Mouse (Mus musculus) stomach, embryonic 15.5 days (tissue): Measurements from ENCODE around the gene Zfp367. TPM values are rescaled to one million over a fixed set of nuclear protein-coding genes. Genes with fewer than 3 reads are reported as not detected.
A peak's percentile ranks its signal among the peaks of the same experiment; 100 is the strongest.

ENCODE experiments used
- ATAC-seq: fragments of 200-750 bp; cut with Nextera tagmentation; 2 replicates; pipeline ENCODE4 v1.8.0; 2017; ENCODE audit warnings: low read depth, moderate number of reproducible peaks, moderate TSS enrichment; ENCODE audit not compliant: insufficient read depth, low FRiP score
- H3K27ac ChIP-seq: fragments of 300-500 bp; sonication (generic); 2 replicates; pipeline ENCODE4 v1.5.1; 2015; ENCODE audit warnings: mild to moderate bottlenecking, inconsistent platforms
- H3K27me3 ChIP-seq: fragments of 300-500 bp; sonication (generic); replicated peaks from 2 replicates; pipeline ENCODE4 v1.6.1; 2015; ENCODE audit warnings: inconsistent platforms
- H3K36me3 ChIP-seq: fragments of 300-500 bp; sonication (generic); 2 replicates; pipeline ENCODE4 v1.6.1; 2015; ENCODE audit warnings: inconsistent platforms
- H3K4me1 ChIP-seq: fragments of 300-500 bp; sonication (generic); 2 replicates; pipeline ENCODE4 v1.6.1; 2015; ENCODE audit warnings: inconsistent platforms
- H3K4me2 ChIP-seq: fragments of 300-500 bp; sonication (generic); 2 replicates; pipeline ENCODE4 v1.6.1; 2015; ENCODE audit warnings: mild to moderate bottlenecking, inconsistent platforms
- H3K4me3 ChIP-seq: fragments of 300-500 bp; sonication (generic); replicated peaks from 2 replicates; pipeline ENCODE4 v1.5.1; 2015; ENCODE audit warnings: inconsistent platforms
- H3K9ac ChIP-seq: fragments of 300-500 bp; sonication (generic); 2 replicates; pipeline ENCODE4 v1.6.1; 2015; ENCODE audit warnings: inconsistent platforms
- H3K9me3 ChIP-seq: fragments of 300-500 bp; sonication (generic); 2 replicates; pipeline ENCODE4 v1.6.1; 2016; ENCODE audit warnings: inconsistent platforms
- WGBS: fragments of 180-500 bp; shearing (Covaris S2); methylation state at CpG from one replicate; pipeline ENCODE4 v1.1.7; 2015; 5-methylcytosine and 5-hydroxymethylcytosine counted together
- polyA plus RNA-seq: library from polyadenylated mRNA; unstranded; fragments of >200 nt; fragmentation: Nextera tagmentation; extraction: Ambion mirVana; gene quantifications from 2 replicates; pipeline ENCODE4 v1.2.1, GENCODE M21; 2015

Gene Zfp367
- polyA plus RNA-seq, 1 experiment from 2014 or later: 23.9 TPM

DNA sequence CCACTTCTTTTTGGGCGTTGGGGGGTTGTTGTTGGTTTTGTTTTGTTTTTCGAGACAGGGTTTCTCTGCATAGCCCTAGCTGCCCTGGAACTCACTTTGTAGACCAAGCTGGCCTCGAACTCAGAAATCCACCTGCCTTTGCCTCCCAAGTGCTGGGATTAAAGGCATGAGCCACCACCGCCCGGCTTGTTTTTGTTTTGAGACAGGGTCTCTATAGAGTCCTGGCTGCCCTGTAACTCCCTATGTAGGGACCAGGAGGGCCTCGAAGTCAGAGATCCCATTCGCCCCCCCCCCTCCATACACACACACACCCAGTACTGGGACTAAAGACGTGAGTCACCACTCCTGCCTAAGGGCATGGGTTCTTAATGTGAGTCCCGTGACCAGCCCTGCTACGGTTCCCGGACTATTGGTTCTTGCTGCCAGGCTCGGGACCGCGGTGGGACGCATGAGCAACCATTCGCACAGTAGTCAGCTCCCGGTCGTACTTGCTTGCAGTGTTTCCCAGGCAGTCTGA, 807 bp upstream of the Zfp367 start:
- peak overlapping the region; percentile 63 for H3K27ac ChIP-seq
- H3K9ac ChIP-seq: peak overlapping the region; percentile 20; the same call in 1 of the 2 replicates
- peak overlapping the region; percentile 85 for H3K4me2 ChIP-seq
- H3K4me3 ChIP-seq: peak overlapping the region; percentile 96
- WGBS: 1% methylated on average over 18 of the region's 18 CpGs
- H3K36me3 ChIP-seq: no peaks in the 10 kb centered on the region
- peaks cover 9% of the 10 kb centered on the region for H3K4me1 ChIP-seq
- peak; percentile 34 for ATAC-seq
- H3K27me3 ChIP-seq: no peaks in the 10 kb centered on the region
- H3K9me3 ChIP-seq: no peaks in the 10 kb centered on the region

DNA sequence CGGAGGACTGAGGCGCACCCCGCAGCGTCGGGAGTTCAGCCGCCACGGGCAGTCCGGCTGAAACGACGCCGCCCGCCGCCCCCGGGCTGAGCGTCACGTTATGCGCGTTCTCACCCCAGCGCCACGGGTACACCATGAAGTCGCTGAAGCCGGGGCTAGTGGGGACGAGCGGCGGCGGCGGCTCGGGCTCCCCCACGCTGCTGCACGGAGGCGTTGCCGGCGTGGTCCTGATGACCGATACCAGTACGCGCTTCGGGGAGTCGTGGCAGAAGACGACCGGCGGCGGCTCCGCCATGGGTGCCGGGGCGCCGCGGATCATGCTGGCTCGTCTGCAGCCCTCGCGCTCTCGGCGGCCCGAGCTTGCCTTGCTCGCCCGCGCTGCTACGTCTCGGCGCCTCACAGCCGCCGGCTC, 325 bp downstream of the Zfp367 start:
- Histone ChIP-seq H3K27ac (peak overlapping the region; percentile 91), H3K9me3 (no peaks in the 10 kb centered on the region), H3K27me3 (no peaks in the 10 kb centered on the region), H3K4me3 (peak overlapping the region; percentile 96), H3K4me1 (peaks cover 9% of the 10 kb centered on the region), H3K4me2 (peak overlapping the region; percentile 85), H3K36me3 (no peaks in the 10 kb centered on the region), H3K9ac (peak overlapping the region; percentile 80)
- ATAC-seq: no peak
- WGBS: under 1% methylated on average over 52 of the region's 61 CpGs

DNA sequence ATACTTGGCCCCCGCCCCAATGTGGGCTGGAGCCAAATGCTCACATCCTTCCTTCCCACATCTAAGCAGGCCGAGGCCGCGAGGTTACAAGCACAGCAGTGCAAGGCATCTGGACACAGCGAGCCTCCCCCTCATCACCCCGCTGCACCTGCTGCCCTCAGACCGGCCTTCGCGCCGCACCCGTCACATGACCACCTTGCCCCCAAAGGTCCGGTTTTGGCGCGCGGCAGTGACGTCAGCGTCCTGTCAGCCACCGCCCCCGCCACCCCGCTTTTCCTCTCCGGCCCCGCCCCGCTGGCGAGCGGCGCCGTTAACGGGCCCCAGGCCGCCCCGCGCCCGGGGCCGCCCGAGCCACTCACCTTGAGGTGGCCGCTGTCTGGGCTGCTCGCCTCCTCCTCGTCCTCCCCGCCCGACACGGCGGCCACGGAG, 747 bp downstream of the Zfp367 start:
- peak overlapping the region; percentile 85 for H3K4me2 ChIP-seq
- WGBS: 0% methylated on average over 38 of the region's 42 CpGs
- no peaks in the 10 kb centered on the region for H3K36me3 ChIP-seq
- H3K27me3 ChIP-seq: no peaks in the 10 kb centered on the region
- H3K4me1 ChIP-seq: peaks cover 9% of the 10 kb centered on the region
- peak overlapping the region; percentile 80 for H3K9ac ChIP-seq
- H3K9me3 ChIP-seq: no peaks in the 10 kb centered on the region
- H3K27ac ChIP-seq: peak overlapping the region; percentile 91
- ATAC-seq: peak; percentile 11; the same call in 1 of the 2 replicates
- peak overlapping the region; percentile 96 for H3K4me3 ChIP-seq

DNA sequence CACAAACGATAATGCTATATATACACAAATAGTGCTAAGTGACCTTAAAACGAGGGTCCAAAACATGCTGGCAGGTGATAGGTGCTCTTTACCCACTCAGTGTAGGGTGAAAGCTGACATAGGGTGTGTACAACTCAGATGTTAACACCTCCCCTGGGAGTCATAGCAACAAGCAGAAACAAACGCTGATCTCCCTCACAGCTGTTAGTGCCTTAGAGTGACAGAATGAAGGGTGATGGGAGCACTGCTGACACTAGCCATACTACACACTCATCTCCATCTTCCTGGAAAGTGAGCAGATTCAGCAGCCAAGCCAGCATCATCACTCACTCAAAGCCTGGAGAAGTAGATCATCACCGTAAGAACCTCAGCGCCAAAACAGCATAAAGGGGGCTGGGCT, 2.9 kb downstream of the Zfp367 start:
- ATAC-seq: no peak
- H3K27ac ChIP-seq: no peak overlapping the region
- peaks cover 9% of the 10 kb centered on the region for H3K4me1 ChIP-seq
- H3K9me3 ChIP-seq: no peaks in the 10 kb centered on the region
- H3K4me3 ChIP-seq: no peak overlapping the region
- no peaks in the 10 kb centered on the region for H3K36me3 ChIP-seq
- no peaks in the 10 kb centered on the region for H3K27me3 ChIP-seq
- H3K4me2 ChIP-seq: 0 out of 2 replicates have a peak overlapping the region, but pooled peaks have one; percentile 1
- H3K9ac ChIP-seq: no peak overlapping the region
- 61% methylated on average over 5 of the region's 5 CpGs for WGBS

DNA sequence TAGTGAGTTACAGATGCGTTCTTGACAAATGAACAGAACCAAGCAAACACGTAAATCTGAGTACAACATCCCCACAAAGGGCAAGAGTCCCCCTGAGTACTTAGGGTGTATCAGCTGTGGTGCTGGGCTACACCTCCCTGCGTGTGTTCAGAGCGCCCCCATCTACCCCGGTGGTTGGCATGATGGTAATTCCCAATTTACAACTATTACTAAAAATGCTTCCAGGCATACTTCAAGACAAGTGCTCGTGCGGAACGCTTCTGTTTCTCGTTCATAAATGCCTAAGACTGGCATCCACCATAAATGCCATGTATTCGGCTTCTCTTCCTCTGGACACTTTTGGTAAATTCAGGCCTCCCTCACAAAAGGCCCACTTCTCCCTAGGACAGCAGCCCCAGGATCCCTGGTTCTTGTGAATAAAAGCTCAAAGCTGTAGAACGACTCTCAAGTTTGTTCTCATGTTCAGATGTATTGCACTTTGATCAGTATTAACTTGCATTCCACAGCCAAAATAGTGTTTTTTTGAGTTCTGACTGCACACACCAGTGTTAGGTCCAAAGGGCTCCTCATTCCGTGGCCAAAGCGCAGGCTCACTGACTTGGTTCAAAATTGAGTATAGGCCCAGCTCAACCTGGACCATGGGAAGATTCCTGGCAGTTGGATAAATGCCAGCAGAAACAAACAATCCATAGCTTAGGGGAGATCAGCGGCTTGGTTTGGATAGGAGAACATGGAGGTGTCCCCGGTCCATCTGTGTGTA, 23.2 kb downstream of the Zfp367 start:
- no peaks in the 10 kb centered on the region for H3K9me3 ChIP-seq
- H3K9ac ChIP-seq: no peak overlapping the region
- 0 out of 2 replicates have a peak, but pooled peaks cover 4% of the 10 kb centered on the region for H3K36me3 ChIP-seq
- H3K4me3 ChIP-seq: peak overlapping the region; percentile 67
- peak; percentile 72 for ATAC-seq
- peak overlapping the region; percentile 67 for H3K27ac ChIP-seq
- H3K4me2 ChIP-seq: peak overlapping the region; percentile 83
- 0 out of 2 replicates have a peak, but pooled peaks cover 4% of the 10 kb centered on the region for H3K4me1 ChIP-seq
- no peaks in the 10 kb centered on the region for H3K27me3 ChIP-seq
- WGBS: 39% methylated on average over 15 of the region's 15 CpGs

DNA sequence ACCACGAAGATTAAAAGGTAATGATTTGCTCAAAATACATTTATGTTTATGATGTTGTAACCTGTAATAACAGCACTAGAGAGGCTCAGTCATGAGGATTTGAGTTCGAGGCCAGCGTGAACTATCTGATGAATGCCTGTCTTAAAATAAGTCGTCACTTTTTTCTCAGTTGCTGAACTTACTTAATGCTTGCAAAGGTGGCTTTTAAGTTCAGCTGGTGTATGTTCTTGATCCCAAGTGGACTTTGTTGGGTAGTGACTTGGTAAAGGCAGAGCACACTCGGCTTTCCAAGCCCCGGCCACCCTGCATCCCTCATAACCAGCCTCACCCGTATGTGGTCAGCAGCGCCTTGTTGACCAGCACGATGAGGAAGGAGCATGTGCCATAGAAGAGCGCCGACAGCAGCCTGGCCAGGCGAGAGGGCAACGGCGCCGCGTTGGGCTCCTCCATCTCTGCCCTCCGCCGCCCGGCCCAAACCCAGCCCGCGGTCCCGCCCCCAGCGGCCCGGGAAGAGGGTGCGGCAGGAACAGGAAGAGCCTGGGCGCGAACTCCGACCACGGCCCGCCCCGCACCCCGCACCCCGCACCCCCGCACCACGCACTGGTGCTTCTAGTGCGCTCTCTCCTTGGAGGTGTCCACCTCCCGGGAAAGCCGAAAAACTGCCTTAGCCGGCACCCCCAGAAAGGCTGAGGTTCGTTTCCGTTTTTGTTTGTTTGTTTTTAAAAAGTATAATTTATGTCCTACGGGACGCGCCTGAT, 24.0 kb downstream of the Zfp367 start, which contains the start of gene Slc35d2:
Gene Slc35d2 (minus strand): TSS at position 511 of the 758 bp plus-strand sequence.
- no peaks in the 10 kb centered on the region for H3K27me3 ChIP-seq
- peak within 1 kb of the TSS; percentile 67 for H3K4me3 ChIP-seq
- H3K4me2 ChIP-seq: peak within 1 kb of the TSS; percentile 83
- 0 out of 2 replicates have a peak, but pooled peaks cover 3% of the 10 kb centered on the region for H3K36me3 ChIP-seq
- H3K9me3 ChIP-seq: no peaks in the 10 kb centered on the region
- ATAC-seq: peak; percentile 92
- peak within 1 kb of the TSS; percentile 67 for H3K27ac ChIP-seq
- peak within 1 kb of the TSS; percentile 46 for H3K9ac ChIP-seq
- 7% methylated on average over 44 of the region's 44 CpGs for WGBS
- H3K4me1 ChIP-seq: 0 out of 2 replicates have a peak, but pooled peaks cover 4% of the 10 kb centered on the region

DNA sequence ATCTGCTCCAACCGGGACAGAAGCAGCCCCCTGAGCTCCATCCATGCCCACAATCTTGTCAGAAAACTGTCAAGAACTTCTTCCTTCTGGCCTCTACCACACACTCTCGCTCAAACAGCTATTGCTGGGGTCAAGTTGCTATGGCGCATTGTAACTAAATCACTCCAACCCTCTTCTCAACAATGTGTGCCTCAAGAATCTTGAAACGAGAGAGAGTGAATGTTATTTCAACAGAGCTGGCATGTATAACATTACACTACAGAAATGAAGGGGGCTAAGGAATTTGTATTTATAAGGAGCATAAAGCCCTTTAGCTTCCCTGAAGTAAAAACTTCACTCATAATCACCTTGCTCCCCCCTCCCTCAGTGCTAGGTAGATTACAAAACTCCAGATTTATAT, 26.7 kb downstream of the Zfp367 start:
- Histone ChIP-seq H3K4me3 (no peak overlapping the region), H3K4me1 (0 out of 2 replicates have a peak, but pooled peaks cover 4% of the 10 kb centered on the region), H3K9ac (no peak overlapping the region), H3K36me3 (no peaks in the 10 kb centered on the region), H3K27ac (no peak overlapping the region), H3K9me3 (no peaks in the 10 kb centered on the region), H3K4me2 (no peak overlapping the region), H3K27me3 (no peaks in the 10 kb centered on the region)
- 66% methylated on average over 4 of the region's 4 CpGs for WGBS
- no peak for ATAC-seq

DNA sequence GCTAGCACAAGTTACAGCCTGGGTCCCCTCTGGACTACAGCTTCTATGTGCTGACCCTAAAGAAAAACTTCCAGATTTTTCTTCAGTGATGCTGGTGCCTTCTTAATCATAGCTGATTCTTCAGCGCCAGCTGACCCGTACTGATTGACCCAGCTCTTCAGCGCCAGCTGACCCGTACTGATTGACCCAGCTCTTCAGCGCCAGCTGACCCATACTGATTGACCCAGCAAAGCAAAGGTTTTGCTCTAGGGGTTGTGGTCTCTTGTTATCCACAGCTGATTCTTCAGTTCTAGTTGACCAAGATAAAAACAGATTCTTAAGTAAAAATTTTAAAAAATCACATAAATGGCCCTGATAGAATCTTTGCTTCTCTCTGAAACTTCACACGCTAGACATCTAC, 28.1 kb downstream of the Zfp367 start:
- Histone ChIP-seq H3K27me3 (no peaks in the 10 kb centered on the region), H3K27ac (no peak overlapping the region), H3K9me3 (no peaks in the 10 kb centered on the region), H3K4me3 (no peak overlapping the region), H3K4me2 (no peak overlapping the region), H3K9ac (no peak overlapping the region), H3K36me3 (no peaks in the 10 kb centered on the region), H3K4me1 (0 out of 2 replicates have a peak, but pooled peaks cover 2% of the 10 kb centered on the region)
- 92% methylated on average over 6 of the region's 6 CpGs for WGBS
- ATAC-seq: no peak

DNA sequence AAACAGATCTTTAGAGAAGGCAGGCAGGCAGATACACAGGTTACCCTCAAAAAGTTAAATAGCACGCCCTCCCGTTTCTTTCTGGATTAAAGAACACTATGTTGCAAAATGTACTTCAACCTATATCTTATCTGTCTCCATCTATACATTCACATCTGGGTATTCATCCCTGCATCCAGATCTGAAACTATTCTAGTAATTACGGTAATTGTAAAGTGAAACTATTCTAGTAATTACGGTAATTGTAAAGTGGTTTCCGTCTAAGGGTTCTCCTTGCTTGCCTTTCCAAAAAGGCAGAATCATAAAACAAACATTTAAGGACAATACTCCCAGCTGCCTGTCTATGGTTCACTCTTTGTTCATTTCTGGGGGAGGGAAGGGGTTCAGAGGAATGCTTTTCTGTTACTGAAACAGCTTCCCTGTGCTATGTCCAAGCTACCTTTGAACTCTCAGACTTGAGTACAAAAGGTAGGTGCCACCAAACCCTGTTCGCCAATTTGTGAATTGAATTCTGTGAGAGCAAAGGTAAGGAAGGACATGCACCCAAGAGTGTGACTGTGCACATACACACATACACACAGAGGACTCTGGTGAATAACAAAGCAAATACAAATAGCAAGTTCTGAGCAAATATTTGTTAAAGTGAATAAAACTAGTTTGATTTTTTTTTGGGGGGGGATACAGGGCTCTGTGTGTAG, 29.4 kb downstream of the Zfp367 start:
- no peaks in the 10 kb centered on the region for H3K9me3 ChIP-seq
- WGBS: 32% methylated on average over 6 of the region's 6 CpGs
- no peaks in the 10 kb centered on the region for H3K27me3 ChIP-seq

DNA sequence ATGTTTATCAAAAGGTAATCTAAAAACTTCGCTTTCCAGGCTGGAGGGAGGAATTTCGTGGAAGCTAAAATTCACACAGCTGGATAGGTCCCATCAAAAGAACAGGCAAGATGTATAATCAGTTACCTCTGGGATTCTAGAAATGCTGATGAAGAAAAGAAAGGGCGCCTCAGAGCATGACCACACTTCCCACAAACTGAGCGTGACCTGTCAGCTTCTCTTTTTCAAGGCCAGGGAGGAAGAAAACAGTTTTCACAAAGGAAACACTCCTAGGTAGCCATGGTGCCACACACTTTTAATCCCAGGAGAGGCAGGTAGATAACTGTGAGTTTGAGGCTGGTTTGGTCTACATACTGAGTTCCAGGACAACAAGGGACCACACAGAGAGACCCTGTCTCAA, 32.2 kb downstream of the Zfp367 start:
- H3K9me3 ChIP-seq: no peaks in the 10 kb centered on the region
- WGBS: 53% methylated on average over 4 of the region's 4 CpGs
- no peaks in the 10 kb centered on the region for H3K27me3 ChIP-seq
- H3K4me1 ChIP-seq: no peaks in the 10 kb centered on the region
- no peak for ATAC-seq
- no peak overlapping the region for H3K9ac ChIP-seq
- no peaks in the 10 kb centered on the region for H3K36me3 ChIP-seq
- H3K27ac ChIP-seq: no peak overlapping the region
- no peak overlapping the region for H3K4me3 ChIP-seq
- no peak overlapping the region for H3K4me2 ChIP-seq

More for the DNA sequence above, 29.4 kb downstream of the Zfp367 start:
- Histone ChIP-seq H3K4me2 (no peak overlapping the region), H3K27ac (no peak overlapping the region), H3K36me3 (no peaks in the 10 kb centered on the region), H3K9ac (no peak overlapping the region), H3K4me1 (no peaks in the 10 kb centered on the region), H3K4me3 (no peak overlapping the region)
- no peak for ATAC-seq

DNA sequence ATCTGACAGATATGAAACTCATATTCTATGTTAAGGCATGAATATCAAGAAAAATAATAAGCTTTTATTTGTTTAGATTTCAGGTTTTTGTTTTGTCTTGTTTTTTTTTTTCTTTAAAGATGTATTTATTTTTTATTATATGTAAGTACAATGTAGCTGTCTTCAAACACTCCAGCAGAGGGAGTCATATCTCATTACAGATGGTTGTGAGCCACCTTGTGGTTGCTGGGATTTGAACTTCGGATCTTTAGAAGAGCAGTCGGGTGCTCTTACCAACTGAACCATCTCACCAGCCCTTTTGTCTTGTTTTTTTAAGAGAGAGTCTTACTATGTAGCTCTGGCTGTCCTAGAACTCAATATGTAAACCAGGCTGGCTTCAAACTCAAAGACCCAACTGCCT, 35.6 kb downstream of the Zfp367 start:
- Histone ChIP-seq H3K9ac (no peak overlapping the region), H3K36me3 (no peaks in the 10 kb centered on the region), H3K27me3 (no peaks in the 10 kb centered on the region), H3K27ac (no peak overlapping the region), H3K9me3 (no peaks in the 10 kb centered on the region), H3K4me1 (no peaks in the 10 kb centered on the region), H3K4me2 (no peak overlapping the region), H3K4me3 (no peak overlapping the region)
- ATAC-seq: no peak
- 54% methylated on average over 2 of the region's 2 CpGs for WGBS
